Mouse (Mus musculus) midbrain, postnatal 0 days (tissue): Measurements from ENCODE around the gene Ube2n. TPM values are rescaled to one million over a fixed set of nuclear protein-coding genes. Genes with fewer than 3 reads are reported as not detected.

Source experiments
- ATAC-seq: fragments of 200-750 bp; cut with Nextera tagmentation; 2 replicates; pipeline ENCODE4 v1.8.0; 2017; ENCODE audit warnings: moderate number of reproducible peaks, mild to moderate bottlenecking, moderate TSS enrichment, moderate library complexity; ENCODE audit not compliant: low FRiP score
- DNase-seq: peaks from one replicate; pipeline ENCODE4 v3.0.0-alpha.2; 2015; ENCODE audit warnings: low spot score
- H3K27ac ChIP-seq: fragments of 300-500 bp; sonication (generic); 2 replicates; pipeline ENCODE4 v1.5.1; 2014; ENCODE audit warnings: low read depth, mild to moderate bottlenecking, low read length, mixed read lengths
- H3K27me3 ChIP-seq: fragments of 300-500 bp; sonication (generic); 2 replicates; pipeline ENCODE4 v1.6.1; 2014; ENCODE audit warnings: low read length, control low read depth, mixed read lengths; ENCODE audit not compliant: insufficient read depth
- H3K36me3 ChIP-seq: fragments of 300-500 bp; sonication (generic); 2 replicates; pipeline ENCODE4 v1.6.1; 2014; ENCODE audit warnings: low read length, control low read depth, mixed read lengths; ENCODE audit not compliant: insufficient read depth
- H3K4me1 ChIP-seq: fragments of 300-500 bp; sonication (generic); 2 replicates; pipeline ENCODE4 v1.6.1; 2014; ENCODE audit warnings: mild to moderate bottlenecking, control low read depth, antibody characterized with exemption, low read length, mixed read lengths; ENCODE audit not compliant: insufficient read depth
- H3K4me2 ChIP-seq: fragments of 300-500 bp; sonication (generic); 2 replicates; pipeline ENCODE4 v1.6.1; 2014; ENCODE audit warnings: low read depth, mild to moderate bottlenecking, low read length, mixed read lengths; ENCODE audit not compliant: poor library complexity, severe bottlenecking
- H3K4me3 ChIP-seq: fragments of 300-500 bp; sonication (generic); 2 replicates; pipeline ENCODE4 v1.5.1; 2014; ENCODE audit warnings: low read depth, mild to moderate bottlenecking, low read length, moderate library complexity
- H3K9ac ChIP-seq: fragments of 300-500 bp; sonication (generic); replicated peaks from 2 replicates; pipeline ENCODE4 v1.6.1; 2014; ENCODE audit warnings: mild to moderate bottlenecking, low read length, moderate library complexity, mixed read lengths; ENCODE audit not compliant: poor library complexity, severe bottlenecking
- H3K9me3 ChIP-seq: fragments of 300-500 bp; sonication (generic); 2 replicates; pipeline ENCODE4 v1.6.1; 2016; ENCODE audit warnings: low read length, control low read depth
- CTCF ChIP-seq: IDR thresholded peaks from 2 replicates; pipeline ENCODE4 v1.5.1; 2016; ENCODE audit warnings: antibody characterized with exemption, mild to moderate bottlenecking
- WGBS: fragments of 180-500 bp; shearing (Covaris S2); extraction: QIAGEN DNeasy Blood & Tissue Kit; methylation state at CpG from one replicate; pipeline ENCODE4 v1.1.7; 2014; 5-methylcytosine and 5-hydroxymethylcytosine counted together
- polyA plus RNA-seq: library from polyadenylated mRNA; unstranded; fragments of >200 nt; fragmentation: Nextera tagmentation; extraction: Ambion mirVana; gene quantifications from 2 replicates; pipeline ENCODE4 v1.2.1, GENCODE M21; 2015
- total RNA-seq: library from RNA; depleted of rRNA; stranded (reverse); fragments of >200 nt; gene quantifications from 2 replicates; pipeline ENCODE4 v1.2.3, GENCODE M21; 2014

Ube2n gene
- total and polyA plus RNA-seq, 2 experiments from 2014 or later = 230 to 322 TPM

DNA sequence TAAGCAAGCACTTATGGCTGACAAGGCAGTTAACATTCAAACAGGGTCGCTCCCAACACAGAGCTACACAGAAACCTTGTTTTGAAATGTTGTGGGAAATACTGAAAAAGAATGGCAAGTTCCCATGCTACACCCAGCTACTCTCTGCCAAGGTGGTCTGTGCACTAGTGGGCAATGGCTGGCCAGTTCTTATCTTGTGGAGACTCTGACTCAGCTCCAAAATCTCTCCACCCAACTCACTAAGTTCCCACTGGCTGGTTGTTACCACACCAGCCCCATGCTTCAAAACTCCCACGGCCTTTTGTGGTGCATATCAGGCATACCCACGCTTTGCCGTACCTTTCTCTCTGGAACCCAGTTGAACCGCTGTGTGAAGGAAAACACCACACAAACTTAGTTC, 18.0 kb downstream of the Ube2n start:
- H3K27me3 ChIP-seq = no peaks in the 10 kb centered on the region
- H3K4me2 ChIP-seq = no peak overlapping the region
- 95% methylated on average over 5 of the region's 5 CpGs for WGBS
- H3K4me3 ChIP-seq = no peak overlapping the region
- no peaks in the 10 kb centered on the region for H3K9me3 ChIP-seq
- DNase-seq (no peak), ATAC-seq (no peak)
- no peaks in the 10 kb centered on the region for H3K4me1 ChIP-seq
- no peak for TF ChIP-seq CTCF
- H3K27ac ChIP-seq = no peak overlapping the region
- H3K9ac ChIP-seq = no peak overlapping the region
- H3K36me3 ChIP-seq = no peaks in the 10 kb centered on the region

DNA sequence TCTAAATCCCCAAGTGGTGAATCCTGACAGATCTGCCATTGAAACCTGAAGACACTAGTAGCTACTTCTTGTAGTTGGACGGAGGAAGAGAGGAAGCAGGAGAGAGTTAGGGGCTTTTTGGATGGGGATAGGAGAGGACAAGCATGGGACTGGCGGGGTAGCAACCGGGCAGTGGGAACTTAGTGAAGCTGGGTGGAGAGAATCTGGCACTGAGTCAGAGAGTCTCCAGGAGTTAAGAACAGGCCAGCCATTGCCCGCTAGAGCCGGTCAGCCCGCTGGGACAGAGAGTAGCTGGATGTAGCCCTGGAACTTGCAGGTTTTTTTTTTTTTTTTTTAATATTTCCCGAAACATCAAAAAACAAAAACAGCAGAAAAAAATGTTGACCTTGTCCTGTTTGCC, 18.4 kb downstream of the Ube2n start:
- 87% methylated on average over 7 of the region's 7 CpGs for WGBS
- DNase-seq (no peak), ATAC-seq (no peak)
- H3K4me2 ChIP-seq = no peak overlapping the region
- no peaks in the 10 kb centered on the region for H3K4me1 ChIP-seq
- H3K36me3 ChIP-seq = no peaks in the 10 kb centered on the region
- no peak overlapping the region for H3K9ac ChIP-seq
- no peak for TF ChIP-seq CTCF
- no peaks in the 10 kb centered on the region for H3K9me3 ChIP-seq
- H3K4me3 ChIP-seq = no peak overlapping the region
- H3K27me3 ChIP-seq = no peaks in the 10 kb centered on the region
- H3K27ac ChIP-seq = no peak overlapping the region

DNA sequence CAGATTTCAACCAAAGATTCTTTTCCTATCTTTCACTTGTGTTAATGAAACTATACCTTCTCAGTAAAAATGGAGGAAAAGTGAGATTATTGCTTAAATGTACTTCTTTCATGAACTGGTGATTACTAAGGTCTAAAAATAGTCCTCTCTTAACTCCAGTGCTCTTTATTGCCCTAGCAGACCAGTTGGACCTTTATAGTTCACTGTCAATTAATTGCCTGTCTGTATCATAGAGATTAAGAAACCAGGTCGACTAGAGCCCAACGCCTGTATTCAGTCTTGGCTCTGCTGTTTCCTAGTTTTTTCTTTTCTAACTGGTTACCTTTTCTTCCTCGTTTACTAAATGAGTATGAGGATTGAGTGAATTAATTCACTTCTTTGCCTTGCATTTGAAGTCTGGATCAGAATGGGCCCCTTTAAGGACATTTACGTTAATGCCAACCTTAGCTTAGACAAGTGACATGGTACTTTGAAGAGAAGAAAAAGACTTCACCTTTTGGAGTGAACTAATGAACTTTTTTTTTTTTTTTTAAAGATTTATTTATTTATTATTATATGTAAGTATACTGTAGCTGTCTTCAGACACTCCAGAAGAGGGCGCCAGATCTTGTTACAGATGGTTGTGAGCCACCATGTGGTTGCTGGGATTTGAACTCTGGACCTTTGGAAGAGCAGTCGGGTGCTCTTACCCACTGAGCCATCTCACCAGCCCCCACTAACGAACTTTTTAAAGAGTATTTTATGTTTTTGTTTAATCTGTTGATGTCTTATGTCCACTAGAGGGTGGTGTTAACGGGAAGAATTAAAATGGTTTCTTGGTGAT, 20.7 kb downstream of the Ube2n start:
- H3K27me3 ChIP-seq = no peaks in the 10 kb centered on the region
- DNase-seq = no peak
- H3K4me3 ChIP-seq = no peak overlapping the region
- H3K36me3 ChIP-seq = no peaks in the 10 kb centered on the region
- no peak overlapping the region for H3K4me2 ChIP-seq
- 91% methylated on average over 8 of the region's 8 CpGs for WGBS
- peak; percentile 20; the same call in 1 of the 2 replicates for TF ChIP-seq CTCF
- no peak overlapping the region for H3K27ac ChIP-seq
- no peaks in the 10 kb centered on the region for H3K9me3 ChIP-seq
- no peak overlapping the region for H3K9ac ChIP-seq
- no peaks in the 10 kb centered on the region for H3K4me1 ChIP-seq
- no peak for ATAC-seq

DNA sequence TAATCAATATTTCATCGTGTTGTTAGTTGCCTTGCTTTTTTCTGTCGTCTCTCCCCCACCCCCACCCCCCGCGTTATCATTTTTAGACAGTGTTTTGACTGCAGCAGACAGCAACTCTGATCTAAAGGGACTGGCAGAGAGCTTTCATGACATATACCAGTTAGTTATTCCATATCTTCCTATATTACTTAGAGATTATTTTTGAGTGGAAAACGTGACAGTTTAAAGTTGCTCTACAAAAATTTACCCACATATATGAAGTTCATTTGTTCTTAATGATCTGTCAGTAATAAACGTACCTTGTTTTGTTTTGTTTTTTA, 21.2 kb downstream of the Ube2n start:
- H3K36me3 ChIP-seq = no peaks in the 10 kb centered on the region
- no peak for TF ChIP-seq CTCF
- no peaks in the 10 kb centered on the region for H3K27me3 ChIP-seq
- DNase-seq (no peak), ATAC-seq (no peak)
- no peaks in the 10 kb centered on the region for H3K4me1 ChIP-seq
- no peak overlapping the region for H3K27ac ChIP-seq
- H3K4me3 ChIP-seq = no peak overlapping the region
- H3K9me3 ChIP-seq = no peaks in the 10 kb centered on the region
- H3K9ac ChIP-seq = no peak overlapping the region
- no peak overlapping the region for H3K4me2 ChIP-seq
- WGBS = 85% methylated on average over 6 of the region's 6 CpGs

DNA sequence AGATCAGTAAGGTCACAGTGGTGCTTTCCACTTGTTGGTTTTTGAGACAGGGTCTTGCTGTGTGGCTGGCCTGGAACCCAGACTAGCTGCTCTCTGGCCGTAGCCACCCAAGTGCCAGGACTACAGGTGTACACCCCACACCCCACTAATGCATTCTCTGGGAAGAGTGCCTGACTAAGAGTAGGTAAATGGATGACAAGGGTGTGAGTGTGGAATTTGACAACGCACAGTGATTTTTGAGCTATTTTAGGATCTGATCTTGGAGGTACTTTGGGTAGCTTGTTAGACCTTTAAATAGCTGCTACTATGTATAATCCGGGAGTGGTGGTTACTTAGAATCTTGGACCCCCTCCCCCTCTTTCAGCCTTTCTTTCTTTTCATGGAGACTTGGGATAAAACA, 24.3 kb downstream of the Ube2n start:
- ATAC-seq = no peak
- no peak overlapping the region for H3K4me3 ChIP-seq
- no peak for TF ChIP-seq CTCF
- H3K9ac ChIP-seq = no peak overlapping the region
- H3K4me1 ChIP-seq = no peaks in the 10 kb centered on the region
- no peak for DNase-seq
- H3K4me2 ChIP-seq = no peak overlapping the region
- WGBS = 86% methylated on average over 3 of the region's 3 CpGs
- H3K36me3 ChIP-seq = 0 out of 2 replicates have a peak, but pooled peaks cover 3% of the 10 kb centered on the region
- no peaks in the 10 kb centered on the region for H3K9me3 ChIP-seq
- H3K27ac ChIP-seq = no peak overlapping the region
- H3K27me3 ChIP-seq = no peaks in the 10 kb centered on the region

DNA sequence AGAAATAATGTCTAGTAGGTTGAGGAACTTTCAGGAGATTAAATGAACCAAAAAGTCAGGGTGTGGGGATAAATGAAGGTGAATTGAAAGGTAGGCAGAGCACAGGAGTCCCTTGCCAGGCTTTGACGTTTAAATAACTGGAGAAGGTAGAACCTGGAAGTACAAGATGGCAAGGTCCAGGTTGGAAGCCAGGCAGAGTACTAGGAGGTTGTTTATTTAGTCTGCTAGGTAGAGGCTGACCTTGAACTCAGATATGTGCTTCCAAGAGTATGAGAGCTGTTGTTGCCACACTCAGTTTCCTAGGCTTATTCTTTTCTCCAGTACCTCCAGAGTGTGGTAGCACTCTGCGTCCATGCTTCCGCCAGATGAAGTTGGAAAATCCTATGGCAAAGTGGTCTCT, 24.9 kb downstream of the Ube2n start:
- Histone ChIP-seq H3K27me3 (no peaks in the 10 kb centered on the region), H3K4me3 (no peak overlapping the region), H3K9ac (no peak overlapping the region), H3K36me3 (0 out of 2 replicates have a peak, but pooled peaks cover 3% of the 10 kb centered on the region), H3K27ac (no peak overlapping the region), H3K4me2 (no peak overlapping the region), H3K9me3 (no peaks in the 10 kb centered on the region), H3K4me1 (no peaks in the 10 kb centered on the region)
- DNase-seq (no peak), ATAC-seq (no peak)
- no peak for TF ChIP-seq CTCF
- 92% methylated on average over 3 of the region's 3 CpGs for WGBS
